Mouse (Mus musculus): ENCODE measurements around the gene Cd48. TPM values are rescaled to one million over a fixed set of nuclear protein-coding genes. Genes with fewer than 3 reads are reported as not detected.

The Cd48 gene
- 0.90 and 1.3 TPM in 2 replicates for polyA plus RNA-seq (2012; rRNA removed)

DNA sequence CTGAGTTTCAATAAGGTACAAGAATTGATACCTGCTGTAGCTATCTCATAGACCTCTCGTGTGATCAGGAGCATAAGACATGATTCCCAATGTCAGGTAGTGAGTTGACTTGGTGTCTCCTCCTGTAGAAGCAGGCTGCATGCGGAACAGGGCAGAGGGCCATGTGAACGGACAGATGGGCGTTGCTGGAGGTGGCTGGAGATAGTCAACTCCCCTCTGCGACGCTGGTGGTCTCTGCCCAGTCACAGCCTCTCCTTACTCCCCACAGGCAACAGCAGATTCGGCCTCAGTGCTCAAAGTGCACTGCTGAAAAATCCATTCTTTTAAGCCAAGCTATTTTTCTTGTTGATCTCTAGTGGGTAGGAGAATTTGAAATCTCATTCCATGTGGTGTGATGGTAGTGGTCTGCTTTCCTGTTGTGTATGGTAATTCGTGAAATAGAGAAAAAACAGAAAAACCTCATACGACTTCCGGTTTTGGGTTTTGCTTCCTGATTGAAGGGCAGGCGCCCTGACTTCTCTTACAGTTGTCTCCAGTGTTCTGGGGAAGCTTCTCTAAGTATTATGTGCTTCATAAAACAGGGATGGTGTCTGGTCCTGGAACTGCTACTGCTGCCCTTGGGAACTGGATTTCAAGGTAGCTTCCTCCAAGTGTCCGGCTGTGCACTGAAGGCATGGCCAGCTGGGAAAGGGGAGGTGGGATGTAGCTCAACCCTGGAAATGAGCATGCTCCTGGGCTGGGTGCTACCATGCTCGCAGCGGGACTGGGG is at the start of gene Cd48:
Gene Cd48, plus strand, starts transcription at position 479 of the 769 bp plus-strand sequence.

DNA sequence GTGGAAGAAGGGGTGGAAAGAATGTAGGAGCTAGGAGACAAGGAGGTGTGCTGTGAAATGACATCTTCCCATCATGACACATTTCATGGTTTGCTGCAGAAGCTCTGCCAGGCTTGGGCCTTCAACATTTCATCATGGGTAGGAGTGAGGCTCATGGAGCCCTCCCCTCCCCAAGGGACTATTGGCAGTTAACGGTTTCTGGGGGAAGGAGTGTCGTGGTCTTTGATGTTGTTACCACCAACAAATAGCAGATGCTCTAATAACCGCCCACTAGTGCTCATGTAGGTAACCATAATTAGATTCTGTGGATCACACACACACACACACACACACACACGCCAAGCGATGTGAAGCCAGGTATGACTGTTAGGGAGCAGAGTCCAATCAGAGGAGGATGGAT is 29.1 kb upstream of the Cd48 start, which contains the start of gene Slamf7:
Gene Slamf7, minus strand, starts transcription at position 302 of the 400 bp plus-strand sequence.

Other genes with a start within 250 kb of the Cd48 start
- 4.1 and 7.2 TPM in 2 replicates for gene F11r, start 244.5 kb upstream of the Cd48 start, polyA plus RNA-seq (2012; rRNA removed)
- gene Alyref2, start 178.5 kb upstream of the Cd48 start, polyA plus RNA-seq (2012; rRNA removed) = 14.6 and 16.7 TPM in 2 replicates
- gene Itln1, start 146.7 kb upstream of the Cd48 start, polyA plus RNA-seq (2012; rRNA removed) = 0.06 TPM in 1 of 2 replicates, not detected in the other
- 0.04 TPM in 1 of 2 replicates, not detected in the other for gene Cd244a, start 122.8 kb upstream of the Cd48 start, polyA plus RNA-seq (2012; rRNA removed)
- 0.26 and 0.33 TPM in 2 replicates for gene Ly9, start 74.6 kb upstream of the Cd48 start, polyA plus RNA-seq (2012; rRNA removed)
- 0.07 and 0.19 TPM in 2 replicates for gene Slamf7, start 29.0 kb upstream of the Cd48 start, polyA plus RNA-seq (2012; rRNA removed)
- 0.10 and 0.20 TPM in 2 replicates for gene Slamf1, start 85.1 kb downstream of the Cd48 start, polyA plus RNA-seq (2012; rRNA removed)
- 1.0 and 1.4 TPM in 2 replicates for gene Cd84, start 157.7 kb downstream of the Cd48 start, polyA plus RNA-seq (2012; rRNA removed)
- gene Gm10521, start 213.7 kb downstream of the Cd48 start, polyA plus RNA-seq (2012; rRNA removed) = 0.06 TPM in 2 replicates
- 0.11 and 0.12 TPM in 2 replicates for gene Slamf6, start 235.5 kb downstream of the Cd48 start, polyA plus RNA-seq (2012; rRNA removed)